Mouse (Mus musculus) left cerebral cortex, adult 18-20 months (tissue): ENCODE measurements around the gene Tor2a. TPM values are rescaled to one million over a fixed set of nuclear protein-coding genes. Genes with fewer than 3 reads are reported as not detected.

Experiments
- DNase-seq, 2 experiments: peaks; one replicate each; pipeline ENCODE4 v3.0.0; 2021 to 2022; ENCODE audit warnings: low spot score in 2 of 2, mixed read lengths in 1 of 2
- total RNA-seq, 2 experiments: library from RNA; stranded (reverse); gene quantifications; 2 replicates each; pipeline ENCODE4 v1.2.3; 2021

Gene Tor2a
- total RNA-seq, 2 experiments from 2014 or later, result 28.7 to 34.3 TPM

GRCm38 (mm10) chr2:32728463-32728862, 28.6 kb upstream of the Tor2a start:
- no peak for DNase-seq

GRCm38 (mm10) chr2:32729547-32729946, 27.5 kb upstream of the Tor2a start:
- no peak for DNase-seq

GRCm38 (mm10) chr2:32730854-32731253, 26.2 kb upstream of the Tor2a start:
- no peak for DNase-seq

GRCm38 (mm10) chr2:32731911-32732310, 25.1 kb upstream of the Tor2a start:
- DNase-seq, result no peak

GRCm38 (mm10) chr2:32732695-32733094, 24.3 kb upstream of the Tor2a start:
- no peak for DNase-seq

GRCm38 (mm10) chr2:32734480-32734879, 22.6 kb upstream of the Tor2a start:
- no peak for DNase-seq

- DNase-seq, result no peak
Observed at GRCm38 (mm10) chr2:32734933-32735332, 22.1 kb upstream of the Tor2a start.

GRCm38 (mm10) chr2:32736306-32736829, 20.7 kb upstream of the Tor2a start:
- DNase-seq, result no peak

- DNase-seq, result no peak
Observed at GRCm38 (mm10) chr2:32737008-32737407, 20.0 kb upstream of the Tor2a start.

- no peak for DNase-seq
Observed at GRCm38 (mm10) chr2:32739311-32739710, 17.7 kb upstream of the Tor2a start.

GRCm38 (mm10) chr2:32740916-32741272, 16.1 kb upstream of the Tor2a start, which contains the start of gene 6330409D20Rik:
Gene 6330409D20Rik (minus strand): TSS chr2:32741016.
- DNase-seq, result no peak

GRCm38 (mm10) chr2:32741273-32742172, 15.5 kb upstream of the Tor2a start:
- peak; percentile 67 to 72 for DNase-seq

- peak; percentile 82 to 92 for DNase-seq
Observed at GRCm38 (mm10) chr2:32742173-32742531, 14.9 kb upstream of the Tor2a start.

GRCm38 (mm10) chr2:32744272-32744982, 12.6 kb upstream of the Tor2a start:
- no peak for DNase-seq

GRCm38 (mm10) chr2:32749082-32749481, 8.0 kb upstream of the Tor2a start:
- no peak for DNase-seq

GRCm38 (mm10) chr2:32750199-32750598, 6.8 kb upstream of the Tor2a start:
- no peak for DNase-seq

GRCm38 (mm10) chr2:32750887-32751664, 6.0 kb upstream of the Tor2a start:
- no peak for DNase-seq

- DNase-seq, result no peak
Observed at GRCm38 (mm10) chr2:32751665-32752033, 5.4 kb upstream of the Tor2a start.

- no peak for DNase-seq
Observed at GRCm38 (mm10) chr2:32752181-32752580, 4.9 kb upstream of the Tor2a start.

- DNase-seq, result no peak
Observed at GRCm38 (mm10) chr2:32756674-32757055, 369 bp upstream of the Tor2a start.

GRCm38 (mm10) chr2:32758503-32758902, 1.5 kb downstream of the Tor2a start:
- no peak for DNase-seq
